Mouse (Mus musculus): ENCODE results near the gene Akr1c19.

Gene Akr1c19

DNA sequence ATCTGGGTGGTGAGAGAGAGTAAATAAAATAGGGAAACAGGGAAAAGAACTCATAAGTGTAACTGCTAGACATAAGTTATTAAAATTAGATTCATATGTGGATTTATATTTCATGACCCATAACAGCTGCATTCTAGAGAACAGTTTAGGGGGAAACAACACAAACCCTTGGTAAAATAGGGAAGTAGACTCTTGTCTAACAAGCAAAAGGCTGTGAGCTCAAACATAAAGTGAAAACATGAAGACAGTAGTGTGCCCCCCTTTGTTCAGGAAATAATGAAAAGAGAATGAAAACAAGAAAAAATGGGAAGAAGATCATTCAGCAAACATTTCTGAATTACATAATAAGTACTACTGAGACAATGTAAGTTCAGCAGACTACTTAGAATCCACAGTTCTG lies 42.4 kb downstream of the Akr1c19 start:
- DNase-seq, result no peak

DNA sequence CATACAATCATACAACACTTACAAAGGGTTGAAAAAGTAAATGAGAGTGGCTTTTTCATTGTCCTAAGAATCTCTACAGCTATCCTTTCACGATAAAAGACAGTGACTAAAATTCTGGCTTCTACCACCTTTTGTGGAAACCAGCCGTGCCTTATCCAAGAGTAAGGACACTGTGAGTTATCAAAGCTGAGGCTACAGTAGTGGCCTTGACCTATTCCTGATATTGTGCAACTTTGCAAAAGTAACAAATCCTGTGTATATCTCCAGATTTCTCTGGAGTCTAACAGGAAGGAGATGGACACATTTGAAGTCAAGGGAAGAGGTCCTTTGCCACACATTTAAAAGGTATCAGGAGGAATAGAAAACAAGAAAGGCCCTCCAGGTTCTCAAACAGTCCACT lies 49.0 kb downstream of the Akr1c19 start:
- DNase-seq, result no peak

DNA sequence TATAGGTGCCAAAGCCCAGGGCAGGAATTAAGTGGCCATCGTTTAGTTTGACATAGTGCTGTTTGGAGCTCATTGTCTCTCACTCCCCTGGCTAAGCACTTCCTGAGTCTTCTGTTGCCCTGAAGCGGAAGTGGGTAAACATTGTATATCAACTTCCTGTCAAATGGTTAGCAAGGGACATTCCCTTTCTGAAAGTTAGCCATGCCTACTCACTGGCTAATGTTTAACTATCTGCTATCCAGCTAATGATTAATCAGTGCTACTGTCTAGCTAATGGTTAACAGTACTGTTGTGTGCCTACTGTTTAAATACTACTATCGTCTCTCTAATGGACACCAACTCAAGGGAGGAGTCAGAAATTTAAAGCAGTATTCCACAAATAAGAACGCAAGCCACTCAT lies 50.8 kb downstream of the Akr1c19 start, which contains the start of gene Akr1c12:
Gene Akr1c12, minus strand, starts transcription at position 150 of the 400 bp plus-strand sequence.
- DNase-seq, result no peak

DNA sequence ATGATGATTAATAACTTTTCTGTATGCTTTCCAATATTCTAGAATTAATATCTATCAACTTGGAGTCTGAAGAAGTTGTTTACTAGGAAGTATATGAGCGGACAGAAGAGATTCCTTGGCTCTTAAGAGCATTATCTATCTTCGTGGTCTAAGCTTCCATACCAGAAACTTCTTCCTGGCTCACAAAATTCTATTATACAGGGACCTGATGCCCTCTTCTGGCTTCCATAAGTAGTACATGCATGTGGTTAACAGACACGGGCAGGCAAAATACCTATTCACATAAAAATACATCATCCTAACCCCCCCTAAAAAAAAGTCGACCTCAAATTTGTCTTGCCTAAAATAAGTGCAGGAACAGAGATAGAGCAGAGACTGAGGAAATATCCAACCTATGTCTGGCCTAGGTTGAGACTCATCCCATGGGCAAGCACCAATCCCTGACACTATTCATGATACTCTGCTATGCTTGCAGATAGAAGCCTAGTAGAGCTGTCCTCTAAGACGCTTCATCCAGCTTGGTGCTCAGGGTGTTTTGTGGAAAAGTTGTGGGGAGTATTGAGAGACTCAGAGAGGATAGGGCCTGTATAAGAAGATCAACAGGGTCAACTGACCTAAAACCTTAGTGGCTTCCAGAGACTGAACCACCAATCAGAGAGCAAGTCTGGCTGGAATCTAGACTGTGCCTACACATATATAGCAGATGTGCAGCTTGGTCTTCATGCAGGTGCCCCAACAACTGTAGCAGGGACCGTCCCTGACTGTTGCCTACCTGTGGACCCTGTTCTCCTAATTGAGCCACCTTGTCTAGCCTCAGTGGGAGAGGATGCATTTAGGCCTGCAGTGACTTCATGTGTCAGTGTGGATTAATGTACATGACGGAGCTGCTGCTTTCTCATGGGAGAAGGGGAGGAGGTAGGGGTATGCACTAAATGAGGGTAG lies 53.2 kb downstream of the Akr1c19 start:
- peak in 1 of 2 experiments; percentile 7 for DNase-seq

DNA sequence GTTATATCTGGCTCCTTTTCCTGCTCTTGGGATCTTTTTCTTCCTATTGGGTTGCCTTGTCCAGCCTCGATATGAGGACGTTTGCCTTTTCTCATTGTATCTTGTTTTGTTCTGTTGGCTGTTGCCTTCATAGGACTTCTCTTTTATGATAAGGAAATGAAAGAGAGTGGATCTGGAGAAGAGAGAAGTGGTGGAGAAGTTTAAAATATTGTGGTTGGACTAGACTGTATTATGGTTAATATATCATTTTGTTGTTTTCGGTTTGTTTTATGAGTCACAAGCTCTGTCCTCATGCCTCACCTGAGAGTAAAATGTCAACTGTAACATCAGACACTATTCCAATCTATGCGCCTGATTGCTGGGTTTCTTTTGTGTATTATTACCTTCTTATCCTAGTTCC lies 68.5 kb downstream of the Akr1c19 start:
- no peak for DNase-seq

All from cerebellum, postnatal 36 days (tissue).